Mouse (Mus musculus): ENCODE data around the gene Cdk13. TPM values are rescaled to one million over a fixed set of nuclear protein-coding genes. Genes with fewer than 3 reads are reported as not detected.
A peak's percentile ranks its signal among the peaks of the same experiment; 100 is the strongest.

The Cdk13 gene
- 18.4 and 20.8 TPM in 2 replicates for polyA plus RNA-seq (2015; fragmentation: Nextera tagmentation; extraction: Ambion mirVana)

GRCm38 (mm10) chr13:17804909-17805613 lies at the start of gene Cdk13:
Gene Cdk13, minus strand, starts transcription at chr13:17805097.
- Histone ChIP-seq H3K9ac (peak within 1 kb of the TSS; percentile 99), H3K9me3 (no peaks in the 10 kb centered on the region), H3K36me3 (no peaks in the 10 kb centered on the region), H3K27me3 (no peaks in the 10 kb centered on the region), H3K4me3 (peak within 1 kb of the TSS; percentile 100), H3K27ac (peak within 1 kb of the TSS; percentile 98), H3K4me2 (peak within 1 kb of the TSS; percentile 95), H3K4me1 (replicated peaks) (peaks cover 16% of the 10 kb centered on the region)
- ATAC-seq (ENCODE audit: low FRiP score), result peak; percentile 96
- under 1% methylated on average over 77 of the region's 110 CpGs for WGBS

- H3K9me3 ChIP-seq, result no peaks in the 10 kb centered on the region
- ATAC-seq (ENCODE audit: low FRiP score), result no peak
- H3K36me3 ChIP-seq, result no peaks in the 10 kb centered on the region
- no peak overlapping the region for H3K9ac ChIP-seq
- no peak overlapping the region for H3K4me3 ChIP-seq
- no peaks in the 10 kb centered on the region for H3K4me1 ChIP-seq (replicated peaks)
- no peak overlapping the region for H3K27ac ChIP-seq
- no peak overlapping the region for H3K4me2 ChIP-seq
- H3K27me3 ChIP-seq, result no peaks in the 10 kb centered on the region
- 76% methylated on average over 2 of the region's 2 CpGs for WGBS
Measured at GRCm38 (mm10) chr13:17843336-17843735, 38.4 kb upstream of the Cdk13 start.

- Histone ChIP-seq H3K36me3 (no peaks in the 10 kb centered on the region), H3K27ac (no peak overlapping the region), H3K4me3 (no peak overlapping the region), H3K27me3 (no peaks in the 10 kb centered on the region), H3K9ac (no peak overlapping the region), H3K9me3 (no peaks in the 10 kb centered on the region), H3K4me1 (replicated peaks) (peaks cover 3% of the 10 kb centered on the region; the same call in 1 of the 2 replicates), H3K4me2 (no peak overlapping the region)
- no peak for ATAC-seq (ENCODE audit: low FRiP score)
- WGBS, result 22% methylated on average over 4 of the region's 4 CpGs
Measured at GRCm38 (mm10) chr13:17842756-17843155, 37.9 kb upstream of the Cdk13 start.

GRCm38 (mm10) chr13:17839137-17839536 lies 34.2 kb upstream of the Cdk13 start:
- H3K9ac ChIP-seq, result no peak overlapping the region
- no peak for ATAC-seq (ENCODE audit: low FRiP score)
- H3K4me2 ChIP-seq, result no peak overlapping the region
- no peaks in the 10 kb centered on the region for H3K9me3 ChIP-seq
- H3K27me3 ChIP-seq, result no peaks in the 10 kb centered on the region
- H3K4me1 ChIP-seq (replicated peaks), result peaks cover 3% of the 10 kb centered on the region; the same call in 1 of the 2 replicates
- H3K36me3 ChIP-seq, result no peaks in the 10 kb centered on the region
- no peak overlapping the region for H3K27ac ChIP-seq
- H3K4me3 ChIP-seq, result no peak overlapping the region
- 91% methylated on average over 5 of the region's 5 CpGs for WGBS

GRCm38 (mm10) chr13:17838484-17838851 lies 33.6 kb upstream of the Cdk13 start:
- H3K9ac ChIP-seq, result no peak overlapping the region
- no peak overlapping the region for H3K4me2 ChIP-seq
- H3K4me3 ChIP-seq, result no peak overlapping the region
- no peaks in the 10 kb centered on the region for H3K9me3 ChIP-seq
- H3K4me1 ChIP-seq (replicated peaks), result peaks cover 3% of the 10 kb centered on the region; the same call in 1 of the 2 replicates
- no peaks in the 10 kb centered on the region for H3K27me3 ChIP-seq
- peak; percentile 73; the same call in 1 of the 2 replicates for ATAC-seq (ENCODE audit: low FRiP score)
- H3K27ac ChIP-seq, result no peak overlapping the region
- 37% methylated on average over 4 of the region's 4 CpGs for WGBS
- no peaks in the 10 kb centered on the region for H3K36me3 ChIP-seq

GRCm38 (mm10) chr13:17837610-17838483 lies 33.0 kb upstream of the Cdk13 start:
- no peaks in the 10 kb centered on the region for H3K9me3 ChIP-seq
- WGBS, result 45% methylated on average over 16 of the region's 16 CpGs
- no peaks in the 10 kb centered on the region for H3K27me3 ChIP-seq
- no peak overlapping the region for H3K4me3 ChIP-seq
- H3K36me3 ChIP-seq, result no peaks in the 10 kb centered on the region
- H3K4me2 ChIP-seq, result no peak overlapping the region
- ATAC-seq (ENCODE audit: low FRiP score), result peak; percentile 57
- peaks cover 3% of the 10 kb centered on the region; the same call in 1 of the 2 replicates for H3K4me1 ChIP-seq (replicated peaks)
- no peak overlapping the region for H3K27ac ChIP-seq
- no peak overlapping the region for H3K9ac ChIP-seq

GRCm38 (mm10) chr13:17836808-17837207 lies 31.9 kb upstream of the Cdk13 start:
- Histone ChIP-seq H3K4me1 (replicated peaks) (peaks cover 3% of the 10 kb centered on the region; the same call in 1 of the 2 replicates), H3K36me3 (no peaks in the 10 kb centered on the region), H3K9ac (no peak overlapping the region), H3K27ac (no peak overlapping the region), H3K4me3 (no peak overlapping the region), H3K9me3 (no peaks in the 10 kb centered on the region), H3K27me3 (no peaks in the 10 kb centered on the region), H3K4me2 (no peak overlapping the region)
- 83% methylated on average over 7 of the region's 7 CpGs for WGBS
- no peak for ATAC-seq (ENCODE audit: low FRiP score)

- no peak overlapping the region for H3K27ac ChIP-seq
- whole genome bisulfite sequencing, result 77% methylated on average over 3 of the region's 3 CpGs
- H3K9me3 ChIP-seq, result no peaks in the 10 kb centered on the region
- ATAC-seq (ENCODE audit: low FRiP score), result no peak
- peaks cover 2% of the 10 kb centered on the region; the same call in 1 of the 2 replicates for H3K4me1 ChIP-seq (replicated peaks)
- no peaks in the 10 kb centered on the region for H3K36me3 ChIP-seq
- H3K27me3 ChIP-seq, result no peaks in the 10 kb centered on the region
- H3K4me3 ChIP-seq, result no peak overlapping the region
- no peak overlapping the region for H3K4me2 ChIP-seq
- no peak overlapping the region for H3K9ac ChIP-seq
Measured at GRCm38 (mm10) chr13:17832940-17833339, 28.0 kb upstream of the Cdk13 start.

- Histone ChIP-seq H3K27me3 (no peaks in the 10 kb centered on the region), H3K4me2 (no peak overlapping the region), H3K9me3 (no peaks in the 10 kb centered on the region), H3K27ac (no peak overlapping the region), H3K4me1 (replicated peaks) (no peaks in the 10 kb centered on the region), H3K9ac (no peak overlapping the region), H3K4me3 (no peak overlapping the region), H3K36me3 (no peaks in the 10 kb centered on the region)
- WGBS, result 94% methylated on average over 2 of the region's 2 CpGs
- ATAC-seq (ENCODE audit: low FRiP score), result no peak
Measured at GRCm38 (mm10) chr13:17817226-17817625, 12.3 kb upstream of the Cdk13 start.

GRCm38 (mm10) chr13:17805614-17805975 lies 698 bp upstream of the Cdk13 start:
- H3K4me1 ChIP-seq (replicated peaks), result peaks cover 13% of the 10 kb centered on the region
- H3K9ac ChIP-seq, result peak overlapping the region; percentile 99
- ATAC-seq (ENCODE audit: low FRiP score), result no peak
- H3K4me3 ChIP-seq, result peak overlapping the region; percentile 100
- WGBS, result under 1% methylated on average over 14 of the region's 14 CpGs
- peak overlapping the region; percentile 66 for H3K4me2 ChIP-seq
- H3K27ac ChIP-seq, result peak overlapping the region; percentile 98
- H3K36me3 ChIP-seq, result no peaks in the 10 kb centered on the region
- no peaks in the 10 kb centered on the region for H3K9me3 ChIP-seq
- no peaks in the 10 kb centered on the region for H3K27me3 ChIP-seq

GRCm38 (mm10) chr13:17804058-17804841 lies 647 bp downstream of the Cdk13 start:
- Histone ChIP-seq H3K9me3 (no peaks in the 10 kb centered on the region), H3K36me3 (no peaks in the 10 kb centered on the region), H3K9ac (peak overlapping the region; percentile 99), H3K4me1 (replicated peaks) (peaks cover 16% of the 10 kb centered on the region), H3K27ac (peak overlapping the region; percentile 98), H3K4me2 (peak overlapping the region; percentile 95), H3K27me3 (no peaks in the 10 kb centered on the region), H3K4me3 (peak overlapping the region; percentile 100)
- ATAC-seq (ENCODE audit: low FRiP score), result peak; percentile 21; the same call in 1 of the 2 replicates
- WGBS, result 0% methylated on average over 88 of the region's 105 CpGs
